Mouse (Mus musculus) stomach, embryonic 16.5 days (tissue): ENCODE measurements around the gene Rhobtb3. TPM values are rescaled to one million over a fixed set of nuclear protein-coding genes. Genes with fewer than 3 reads are reported as not detected.
"Not testable (repeated sequence)": the region's sequence is repeated elsewhere in the genome, so short reads cannot be mapped to it uniquely, and the experiment has no call there.

ENCODE experiments used
- ATAC-seq: fragments of 200-750 bp; cut with Nextera tagmentation; 2 replicates; pipeline ENCODE4 v1.8.0; 2017; ENCODE audit warnings: moderate number of reproducible peaks, moderate TSS enrichment; ENCODE audit not compliant: insufficient read depth, low FRiP score
- H3K27ac ChIP-seq: fragments of 300-500 bp; sonication (generic); 2 replicates; pipeline ENCODE4 v1.5.1; 2014; ENCODE audit warnings: low read length
- H3K27me3 ChIP-seq: fragments of 300-500 bp; sonication (generic); 2 replicates; pipeline ENCODE4 v1.6.1; 2014; ENCODE audit warnings: low read length, control low read depth, mixed read lengths; ENCODE audit not compliant: control insufficient read depth, insufficient read depth
- H3K36me3 ChIP-seq: fragments of 300-500 bp; sonication (generic); 2 replicates; pipeline ENCODE4 v1.6.1; 2014; ENCODE audit warnings: low read length; ENCODE audit not compliant: control insufficient read depth, insufficient read depth
- H3K4me1 ChIP-seq: fragments of 300-500 bp; sonication (generic); 2 replicates; pipeline ENCODE4 v1.6.1; 2014; ENCODE audit warnings: low read length, control low read depth, mixed read lengths; ENCODE audit not compliant: control insufficient read depth, insufficient read depth
- H3K4me2 ChIP-seq: fragments of 300-500 bp; sonication (generic); 2 replicates; pipeline ENCODE4 v1.6.1; 2014; ENCODE audit warnings: low read depth, low read length, mixed read lengths
- H3K4me3 ChIP-seq: fragments of 300-500 bp; sonication (generic); replicated peaks from 2 replicates; pipeline ENCODE4 v1.5.1; 2014; ENCODE audit warnings: mild to moderate bottlenecking, low read length
- H3K9ac ChIP-seq: fragments of 300-500 bp; sonication (generic); 2 replicates; pipeline ENCODE4 v1.6.1; 2014; ENCODE audit warnings: low read length
- H3K9me3 ChIP-seq: fragments of 300-500 bp; sonication (generic); replicated peaks from 2 replicates; pipeline ENCODE4 v1.6.1; 2016; ENCODE audit warnings: low read length, control low read depth; ENCODE audit not compliant: control insufficient read depth
- WGBS: fragments of 180-500 bp; shearing (Covaris S2); extraction: QIAGEN DNeasy Blood & Tissue Kit; methylation state at CpG from one replicate; pipeline ENCODE4 v1.1.7; 2014; 5-methylcytosine and 5-hydroxymethylcytosine counted together
- polyA plus RNA-seq: library from polyadenylated mRNA; unstranded; fragments of >200 nt; fragmentation: Nextera tagmentation; extraction: Ambion mirVana; gene quantifications from 2 replicates; pipeline ENCODE4 v1.2.1, GENCODE M21; 2015

Gene Rhobtb3
- polyA plus RNA-seq, 1 experiment from 2014 or later, result 20.0 TPM

- Histone ChIP-seq H3K4me2 (no peak overlapping the region), H3K9ac (no peak overlapping the region)
- no peak for ATAC-seq
Measured at GRCm38 (mm10) chr13:75892876-75893275, 50.8 kb downstream of the Rhobtb3 start.

GRCm38 (mm10) chr13:75892291-75892690, 51.4 kb downstream of the Rhobtb3 start:
- H3K4me2 ChIP-seq, result no peak overlapping the region
- no peak overlapping the region for H3K27ac ChIP-seq
- no peak overlapping the region for H3K9ac ChIP-seq
- H3K9me3 ChIP-seq, result no peaks in the 10 kb centered on the region
- H3K36me3 ChIP-seq, result peaks cover 10% of the 10 kb centered on the region
- no peak for ATAC-seq
- H3K4me3 ChIP-seq, result no peak overlapping the region
- 81% methylated on average over 3 of the region's 3 CpGs for WGBS
- no peaks in the 10 kb centered on the region for H3K27me3 ChIP-seq
- no peaks in the 10 kb centered on the region for H3K4me1 ChIP-seq

More at GRCm38 (mm10) chr13:75892876-75893275, 50.8 kb downstream of the Rhobtb3 start:
- no peaks in the 10 kb centered on the region for H3K9me3 ChIP-seq
- no peaks in the 10 kb centered on the region for H3K4me1 ChIP-seq
- WGBS, result 80% methylated on average over 6 of the region's 6 CpGs
- H3K36me3 ChIP-seq, result peaks cover 10% of the 10 kb centered on the region
- H3K27me3 ChIP-seq, result no peaks in the 10 kb centered on the region
- no peak overlapping the region for H3K27ac ChIP-seq
- no peak overlapping the region for H3K4me3 ChIP-seq

GRCm38 (mm10) chr13:75891868-75892267, 51.9 kb downstream of the Rhobtb3 start:
- WGBS, result 91% methylated on average over 4 of the region's 4 CpGs
- Histone ChIP-seq H3K36me3 (peaks cover 10% of the 10 kb centered on the region), H3K4me2 (no peak overlapping the region), H3K9me3 (no peaks in the 10 kb centered on the region), H3K4me1 (no peaks in the 10 kb centered on the region), H3K9ac (no peak overlapping the region), H3K27ac (no peak overlapping the region), H3K4me3 (no peak overlapping the region), H3K27me3 (no peaks in the 10 kb centered on the region)
- ATAC-seq, result no peak

- Histone ChIP-seq H3K27me3 (no peaks in the 10 kb centered on the region), H3K4me2 (no peak overlapping the region), H3K27ac (no peak overlapping the region), H3K4me1 (no peaks in the 10 kb centered on the region), H3K9ac (no peak overlapping the region), H3K4me3 (no peak overlapping the region), H3K9me3 (no peaks in the 10 kb centered on the region), H3K36me3 (peaks cover 3% of the 10 kb centered on the region)
- no peak for ATAC-seq
- whole genome bisulfite sequencing, result 62% methylated on average over 3 of the region's 3 CpGs
Measured at GRCm38 (mm10) chr13:75883792-75884191, 59.9 kb downstream of the Rhobtb3 start.

- Histone ChIP-seq H3K9me3 (no peaks in the 10 kb centered on the region), H3K4me3 (no peak overlapping the region), H3K36me3 (peaks cover 6% of the 10 kb centered on the region), H3K9ac (no peak overlapping the region), H3K27ac (no peak overlapping the region), H3K4me1 (no peaks in the 10 kb centered on the region), H3K27me3 (no peaks in the 10 kb centered on the region), H3K4me2 (no peak overlapping the region)
- WGBS, result 89% methylated on average over 2 of the region's 2 CpGs
- no peak for ATAC-seq
Measured at GRCm38 (mm10) chr13:75880501-75880900, 63.2 kb downstream of the Rhobtb3 start.

- Histone ChIP-seq H3K27me3 (no peaks in the 10 kb centered on the region), H3K27ac (no peak overlapping the region), H3K4me3 (no peak overlapping the region), H3K36me3 (peaks cover 8% of the 10 kb centered on the region), H3K4me1 (no peaks in the 10 kb centered on the region), H3K9ac (no peak overlapping the region), H3K9me3 (no peaks in the 10 kb centered on the region), H3K4me2 (no peak overlapping the region)
- ATAC-seq, result no peak
- WGBS, result 86% methylated on average over 3 of the region's 3 CpGs
Measured at GRCm38 (mm10) chr13:75879756-75880155, 64.0 kb downstream of the Rhobtb3 start.

- no peak overlapping the region for H3K9ac ChIP-seq
- no peak for ATAC-seq
- no peaks in the 10 kb centered on the region for H3K27me3 ChIP-seq
- no peak overlapping the region for H3K4me3 ChIP-seq
- no peak overlapping the region for H3K4me2 ChIP-seq
- H3K9me3 ChIP-seq, result no peaks in the 10 kb centered on the region
- peaks cover 20% of the 10 kb centered on the region; the same call in 1 of the 2 replicates for H3K36me3 ChIP-seq
- no peaks in the 10 kb centered on the region for H3K4me1 ChIP-seq
- no peak overlapping the region for H3K27ac ChIP-seq
Measured at GRCm38 (mm10) chr13:75877907-75878306, 65.8 kb downstream of the Rhobtb3 start.

GRCm38 (mm10) chr13:75876592-75876991, 67.1 kb downstream of the Rhobtb3 start:
- H3K9me3 ChIP-seq, result no peaks in the 10 kb centered on the region
- no peak overlapping the region for H3K4me2 ChIP-seq
- no peak overlapping the region for H3K4me3 ChIP-seq
- no peaks in the 10 kb centered on the region for H3K4me1 ChIP-seq
- no peaks in the 10 kb centered on the region for H3K27me3 ChIP-seq
- H3K9ac ChIP-seq, result no peak overlapping the region
- no peak for ATAC-seq
- H3K27ac ChIP-seq, result no peak overlapping the region
- WGBS, result 79% methylated on average over 6 of the region's 6 CpGs
- H3K36me3 ChIP-seq, result peaks cover 20% of the 10 kb centered on the region; the same call in 1 of the 2 replicates

- H3K4me3 ChIP-seq, H3K27me3 ChIP-seq, H3K9ac ChIP-seq, H3K9me3 ChIP-seq, H3K4me1 ChIP-seq, H3K27ac ChIP-seq, ATAC-seq, H3K4me2 ChIP-seq: not testable (repeated sequence)
- H3K36me3 ChIP-seq, result peaks cover 20% of the 10 kb centered on the region; the same call in 1 of the 2 replicates
- WGBS, result 80% methylated on average over 7 of the region's 7 CpGs
Measured at GRCm38 (mm10) chr13:75876188-75876587, 67.5 kb downstream of the Rhobtb3 start.
